Mouse (Mus musculus): ENCODE data around the gene Lyz2.

GRCm38 (mm10) chr10:117304371-117304770 lies 22.2 kb upstream of the Lyz2 start:
- TF ChIP-seq CTCF (IDR thresholded peaks at IDR 0.05), result no peak
- no peak for TF ChIP-seq EP300 (IDR thresholded peaks at IDR 0.05; ENCODE audit: insufficient read depth, low read depth, low read length)
- no peak for TF ChIP-seq POLR2A (IDR thresholded peaks at IDR 0.05; ENCODE audit: insufficient read depth, low read depth, low read length)
